Mouse (Mus musculus): ENCODE measurements around the gene Sh3pxd2b.

- no peak for TF ChIP-seq NELFE (IDR thresholded peaks at IDR 0.05; ENCODE audit: low read depth, low read length)
- no peak for TF ChIP-seq ZKSCAN1 (IDR thresholded peaks at IDR 0.05; ENCODE audit: borderline replicate concordance, low read depth, low read length)
- no peak for TF ChIP-seq RAD21 (IDR thresholded peaks at IDR 0.05; ENCODE audit: low read depth, low read length)
- TF ChIP-seq SMC3 (IDR thresholded peaks at IDR 0.05; ENCODE audit: low read depth, low read length): no peak
- TF ChIP-seq CTCF (conservative IDR thresholded peaks at IDR 0.05 in 1 of 2, IDR thresholded peaks at IDR 0.05 in 1 of 2; ENCODE audit: low read depth in 2 of 2, low read length in 2 of 2): no peak
- no peak for TF ChIP-seq EP300 (IDR thresholded peaks at IDR 0.05; ENCODE audit: low read length)
- TF ChIP-seq ZNF384 (IDR thresholded peaks at IDR 0.05; ENCODE audit: low read depth, low read length): no peak
- no peak for TF ChIP-seq ZC3H11A (IDR thresholded peaks at IDR 0.05; ENCODE audit: low read depth, low read length)
- no peak for TF ChIP-seq NRF1 (IDR thresholded peaks at IDR 0.05; ENCODE audit: low read depth, low read length)
Observed at GRCm38 (mm10) chr11:32303455-32303854, 44.2 kb upstream of the Sh3pxd2b start.
